Mouse (Mus musculus) effector memory CD4-positive, alpha-beta T cell, adult 7 months (primary cell): ENCODE measurements around the gene 4931440F15Rik. TPM values are rescaled to one million over a fixed set of nuclear protein-coding genes. Genes with fewer than 3 reads are reported as not detected.

Source experiments
- polyA plus RNA-seq: library from polyadenylated mRNA; unstranded; fragments of 100-300 nt; shearing (Covaris generic); gene quantifications from one replicate; pipeline ENCODE4 v1.2.1, GENCODE M21; 2017

The 4931440F15Rik gene
- 0.45 TPM for polyA plus RNA-seq

GRCm38 (mm10) chr11:29825271-29825718 lies at the start of gene 4931440F15Rik:
4931440F15Rik (minus strand) TSS chr11:29825668.

Other genes starting within 250 kb of the 4931440F15Rik start
- gene Rtn4, start 132.7 kb downstream of the 4931440F15Rik start, polyA plus RNA-seq = 21.0 TPM
- 2.1 TPM for gene Eml6, start 200.4 kb upstream of the 4931440F15Rik start, polyA plus RNA-seq